Mouse (Mus musculus): ENCODE data around the gene Cdc16.

Gene Cdc16

GRCm38 (mm10) chr8:13797676-13798075, 40.2 kb downstream of the Cdc16 start:
- ATAC-seq (ENCODE audit: insufficient number of reproducible peaks, low FRiP score, low TSS enrichment): no peak

GRCm38 (mm10) chr8:13799566-13799965, 42.1 kb downstream of the Cdc16 start:
- no peak for ATAC-seq (ENCODE audit: insufficient number of reproducible peaks, low FRiP score, low TSS enrichment)

- no peak for ATAC-seq (ENCODE audit: insufficient number of reproducible peaks, low FRiP score, low TSS enrichment)
These were observed 71.2 kb downstream of the Cdc16 start for GRCm38 (mm10) chr8:13828598-13829172.
